Mouse (Mus musculus) left cerebral cortex, postnatal 36 days (tissue): ENCODE measurements around the gene Lrsam1. TPM values are rescaled to one million over a fixed set of nuclear protein-coding genes. Genes with fewer than 3 reads are reported as not detected.

Experiments used
- DNase-seq, 2 experiments: peaks; one replicate each; pipeline ENCODE4 v3.0.0; 2021 to 2022; ENCODE audit warnings: low spot score in 2 of 2, mixed read lengths in 1 of 2
- intact Hi-C: fragments of 180-260 bp; cut with DNase I; formaldehyde crosslinking; loops from one replicate; pipeline ENCODE4 v1.15.1; 2025
- total RNA-seq, 2 experiments: library from RNA; stranded (reverse); gene quantifications; 2 replicates each; pipeline ENCODE4 v1.2.3; 2021

The Lrsam1 gene
- total RNA-seq, 2 experiments from 2014 or later = 34.7 to 36.2 TPM

DNA sequence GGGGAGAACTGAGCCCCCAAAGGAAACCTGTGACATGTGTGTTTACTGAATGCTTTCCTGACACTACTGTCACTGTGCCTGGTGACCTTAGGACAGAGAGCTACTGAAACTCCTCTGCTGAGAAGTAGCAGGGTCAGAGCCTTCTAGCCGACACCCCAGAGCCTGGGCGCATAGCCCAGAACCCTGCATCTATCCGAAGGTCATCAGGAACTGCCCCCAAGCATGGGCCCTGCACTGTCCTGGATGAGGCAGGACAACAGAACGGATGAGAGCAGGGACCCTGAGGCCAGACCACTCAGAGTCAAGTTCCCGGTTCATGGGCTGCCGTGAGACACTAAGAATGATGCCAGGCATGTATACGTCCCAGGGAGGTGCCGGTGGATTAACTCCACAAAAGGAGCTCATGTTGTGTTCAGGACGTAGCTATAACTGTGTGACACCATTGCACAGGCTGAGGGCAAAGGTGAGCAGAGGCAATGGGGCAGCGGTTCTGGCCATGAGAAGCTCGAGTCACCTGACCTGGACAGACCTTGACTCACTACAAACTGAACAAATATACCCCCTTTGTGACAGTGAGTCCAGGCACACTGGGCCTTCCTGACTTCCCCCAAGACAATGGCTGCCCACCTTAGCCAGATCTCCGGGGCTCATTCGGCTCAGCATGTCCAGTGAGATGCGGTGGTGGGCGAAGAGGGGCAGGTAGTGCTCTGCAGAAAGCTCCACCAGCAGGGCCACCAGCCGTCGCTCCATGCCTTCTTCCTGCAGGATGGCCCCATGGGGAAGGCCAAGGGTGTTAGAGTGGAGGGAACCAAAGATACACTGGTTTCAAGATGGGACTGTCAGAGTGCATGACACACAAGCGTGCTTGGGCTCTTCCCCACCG, 32.2 kb downstream of the Lrsam1 start:
- no peak for DNase-seq
- intact Hi-C loops = loop anchor here (2.0 to 10.0 kb wide), 2 partner anchors 64 to 144 kb away; partner anchors contain the start of gene Cfap157

DNA sequence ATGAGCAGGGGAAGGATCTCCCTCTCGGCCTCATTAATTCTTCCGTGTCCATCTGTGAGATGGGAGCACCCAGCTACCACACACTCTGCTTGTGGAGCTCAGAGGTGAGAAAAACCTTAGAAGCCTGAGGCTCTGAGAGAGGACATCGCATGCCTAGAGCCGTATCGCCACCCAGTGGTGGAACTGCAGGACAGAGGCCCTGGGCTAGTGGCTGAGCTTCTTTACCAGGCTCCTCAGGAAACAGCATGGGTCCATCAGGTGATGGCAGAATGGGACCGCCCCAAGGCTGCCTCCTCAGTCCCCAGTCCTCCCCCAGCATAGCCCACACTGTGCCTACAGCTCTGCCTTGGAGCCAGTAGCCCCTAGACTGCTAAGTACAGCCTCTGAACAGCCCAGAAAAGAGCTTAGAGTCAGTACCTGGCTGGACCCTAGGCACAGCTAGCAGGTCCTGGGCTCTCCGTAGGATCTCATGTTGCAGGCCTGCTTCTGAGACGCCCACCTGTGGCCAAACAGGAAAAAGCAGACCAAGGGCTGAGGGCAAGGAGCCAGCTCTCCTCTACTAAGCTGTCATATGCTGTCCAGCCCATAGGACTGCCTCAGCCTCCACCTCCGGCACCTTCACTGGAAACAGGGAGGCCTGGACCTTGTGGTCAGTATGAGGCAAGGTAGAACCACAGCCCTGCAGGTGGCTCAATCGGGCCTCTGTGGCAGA, 33.0 kb downstream of the Lrsam1 start:
- peak; percentile 74 to 76 for DNase-seq
- intact Hi-C loops = loop anchor here (2.0 to 10.0 kb wide), 2 partner anchors 64 to 144 kb away; partner anchors contain the start of gene Cfap157

DNA sequence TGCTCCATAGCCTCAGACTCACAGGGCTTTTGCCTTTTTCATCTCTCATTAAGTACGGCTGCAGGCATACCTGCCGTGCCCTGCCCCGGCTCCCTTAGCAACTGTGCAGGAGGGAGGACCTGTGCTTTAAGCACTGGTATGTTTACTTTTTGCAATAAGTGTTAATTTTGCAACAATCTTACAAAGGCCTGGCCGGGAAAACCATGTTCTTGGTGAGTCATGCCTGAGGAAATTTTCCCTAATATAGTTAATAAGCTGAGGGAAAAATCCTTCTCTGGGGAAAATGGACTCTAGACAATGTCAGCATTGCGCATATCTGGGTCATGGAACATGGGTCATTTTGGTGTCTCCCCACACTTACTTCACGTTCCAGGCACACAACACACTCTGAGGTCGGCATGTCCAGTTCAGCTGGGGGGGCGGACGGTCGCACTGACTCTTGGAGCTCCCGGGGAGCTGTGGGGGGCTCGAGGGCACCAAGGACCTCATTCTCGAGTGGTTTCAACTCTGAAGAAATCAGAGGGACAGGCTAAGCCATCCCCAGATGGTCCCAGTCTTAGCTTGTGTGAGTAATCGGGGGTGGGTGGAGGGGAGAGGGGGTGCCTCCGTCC, 33.7 kb downstream of the Lrsam1 start:
- intact Hi-C loops = loop anchor here (2.0 to 10.0 kb wide), 2 partner anchors 63 to 143 kb away; partner anchors contain the start of gene Cfap157

DNA sequence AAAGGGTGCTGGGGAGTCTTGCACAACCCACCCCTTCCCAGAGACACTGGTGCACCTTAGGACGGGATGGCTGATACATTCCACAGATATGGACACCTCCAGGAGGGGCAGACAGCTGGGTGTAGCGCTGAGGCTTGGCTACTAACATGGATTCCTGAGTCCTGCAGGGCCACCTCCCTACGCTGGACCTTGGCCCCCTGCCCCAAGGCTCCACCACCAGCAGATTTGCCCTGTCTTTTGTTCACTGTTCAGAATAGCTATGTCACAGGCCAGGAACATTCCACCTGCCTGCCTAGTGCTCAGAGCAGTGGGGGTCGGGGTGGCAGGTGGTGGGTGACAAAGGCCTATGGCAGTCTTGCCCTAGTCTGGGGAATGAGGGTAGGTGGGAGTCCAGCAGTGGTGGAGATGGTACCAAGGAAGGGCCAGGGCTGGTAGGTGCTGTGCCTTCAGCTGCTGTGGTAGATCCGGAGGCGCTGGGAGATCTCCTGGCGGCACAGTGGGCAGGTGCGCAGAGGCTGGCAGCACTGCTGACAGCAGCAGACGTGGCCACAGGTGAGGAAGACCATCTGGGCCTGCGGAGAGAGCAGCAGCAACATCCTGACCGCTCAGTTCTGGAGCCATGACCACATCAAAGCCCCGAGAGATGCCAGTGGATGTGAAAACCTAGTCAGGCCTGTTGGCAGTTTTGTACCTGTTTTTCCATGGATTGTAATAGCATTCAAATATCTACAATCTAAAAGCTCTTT, 34.9 kb downstream of the Lrsam1 start:
- intact Hi-C loops = loop anchor here (10.0 kb wide), 1 partner anchor 142 kb away; the partner anchor contains the start of gene Cfap157
- no peak for DNase-seq

More for the DNA sequence above, 33.7 kb downstream of the Lrsam1 start:
- DNase-seq = no peak

- intact Hi-C loops = loop anchor here (10.0 kb wide), 1 partner anchor 140 kb away; the partner anchor contains the start of gene Cfap157
- DNase-seq = no peak
Measured at GRCm38 (mm10) chr2:32924306-32924844, 37.0 kb downstream of the Lrsam1 start.

GRCm38 (mm10) chr2:32923551-32924250, 37.7 kb downstream of the Lrsam1 start:
- DNase-seq = no peak
- intact Hi-C loops = loop anchor here (10.0 kb wide), 1 partner anchor 139 kb away; the partner anchor contains the start of gene Cfap157

DNA sequence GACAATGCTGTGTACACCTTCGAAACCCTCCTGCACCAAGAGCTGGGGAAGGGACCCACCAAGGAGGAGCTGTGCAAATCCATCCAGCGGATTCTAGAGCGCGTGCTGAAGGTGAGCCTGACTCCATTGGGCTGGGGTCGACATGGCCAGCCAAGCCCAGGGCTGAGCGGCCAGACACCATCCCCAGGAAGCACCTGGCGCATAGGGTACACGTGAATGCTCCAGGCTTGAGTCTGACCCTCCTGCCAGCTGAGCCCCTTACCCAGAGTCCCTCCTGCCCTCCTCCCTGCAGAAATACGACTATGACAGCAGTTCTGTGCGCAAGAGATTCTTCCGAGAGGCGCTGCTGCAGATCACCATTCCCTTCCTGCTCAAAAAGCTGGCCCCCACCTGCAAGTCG, 38.9 kb downstream of the Lrsam1 start:
- intact Hi-C loops = loop anchor here (10.0 kb wide), 1 partner anchor 138 kb away; the partner anchor contains the start of gene Cfap157
- DNase-seq = no peak

- intact Hi-C loops = loop anchor here (10.0 kb wide), 1 partner anchor 137 kb away; the partner anchor contains the start of gene Cfap157
- no peak for DNase-seq
Measured at GRCm38 (mm10) chr2:32921801-32922380, 39.5 kb downstream of the Lrsam1 start.

DNA sequence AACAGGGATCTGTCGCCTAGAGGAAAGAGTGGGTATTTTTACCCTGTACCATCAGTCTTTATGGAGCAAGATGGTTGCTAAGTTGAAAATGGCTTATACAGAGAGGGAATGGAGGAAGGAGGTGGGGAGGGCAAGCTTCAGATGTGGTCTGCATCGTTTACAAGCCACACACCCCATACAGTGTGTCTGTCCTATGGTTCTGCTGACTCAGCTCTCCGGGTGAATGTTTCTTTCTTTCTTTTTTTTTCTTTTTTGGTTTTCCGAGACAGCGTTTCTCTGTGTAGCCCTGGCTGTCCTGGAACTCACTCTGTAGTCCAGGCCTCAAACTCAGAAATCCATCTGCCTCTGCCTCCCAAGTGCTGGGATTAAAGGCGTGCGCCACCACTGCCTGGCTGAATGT, 40.2 kb downstream of the Lrsam1 start:
- intact Hi-C loops = loop anchor here (10.0 kb wide), 1 partner anchor 136 kb away; the partner anchor contains the start of gene Cfap157
- no peak for DNase-seq

GRCm38 (mm10) chr2:32918391-32918790, 43.0 kb downstream of the Lrsam1 start:
- DNase-seq = no peak
- intact Hi-C loops = no loop called here

DNA sequence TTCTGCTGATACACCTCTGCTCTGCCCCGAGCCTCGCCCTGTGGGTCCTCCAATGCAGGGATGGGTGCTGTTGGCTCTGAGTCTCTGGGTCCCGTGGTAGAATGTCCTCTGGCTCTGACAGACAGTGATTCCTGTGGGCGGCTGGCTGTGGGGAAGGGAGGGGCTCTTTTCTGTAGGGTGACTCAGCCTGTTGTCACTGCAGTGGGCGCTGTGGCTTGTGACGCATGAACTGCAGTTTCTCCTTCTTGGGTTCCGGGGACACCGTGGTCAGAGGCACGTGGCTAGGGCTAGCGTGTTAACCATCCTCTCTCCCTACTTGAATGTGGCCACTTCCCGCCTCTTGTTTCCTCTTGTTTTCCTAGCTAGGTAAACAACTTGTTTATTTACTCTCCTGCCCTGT, 43.9 kb downstream of the Lrsam1 start:
- intact Hi-C loops = no loop called here
- DNase-seq = peak; percentile 78 to 82

GRCm38 (mm10) chr2:32914896-32915295, 46.5 kb downstream of the Lrsam1 start:
- DNase-seq = no peak

DNA sequence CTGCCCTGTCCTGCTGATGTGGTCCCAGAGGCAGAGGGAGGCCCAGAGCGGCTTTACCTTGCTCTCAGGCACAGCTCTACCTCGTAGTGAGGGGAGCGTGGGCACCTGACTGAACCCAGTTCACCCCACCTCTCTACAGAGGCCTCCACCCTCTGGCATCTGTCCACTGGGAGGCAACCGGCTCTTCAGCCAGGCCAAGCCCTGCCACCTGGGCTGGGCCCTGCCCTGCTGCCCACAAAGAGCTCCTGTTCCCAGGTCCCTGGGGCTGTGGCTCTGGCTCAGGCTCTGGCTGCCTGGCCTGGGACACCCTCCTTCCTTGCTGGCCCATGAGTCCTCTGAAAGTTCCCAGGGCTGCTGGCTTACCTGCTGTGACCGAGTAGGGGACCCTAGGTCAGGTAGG, 47.1 kb downstream of the Lrsam1 start:
- intact Hi-C loops = no loop called here
- DNase-seq = no peak

More at GRCm38 (mm10) chr2:32914896-32915295, 46.5 kb downstream of the Lrsam1 start:
- intact Hi-C loops = no loop called here

GRCm38 (mm10) chr2:32912210-32912804, 49.1 kb downstream of the Lrsam1 start:
- intact Hi-C loops = loop anchor here (2.0 kb wide), 1 partner anchor 48 kb away; no protein-coding TSS in a partner anchor

DNA sequence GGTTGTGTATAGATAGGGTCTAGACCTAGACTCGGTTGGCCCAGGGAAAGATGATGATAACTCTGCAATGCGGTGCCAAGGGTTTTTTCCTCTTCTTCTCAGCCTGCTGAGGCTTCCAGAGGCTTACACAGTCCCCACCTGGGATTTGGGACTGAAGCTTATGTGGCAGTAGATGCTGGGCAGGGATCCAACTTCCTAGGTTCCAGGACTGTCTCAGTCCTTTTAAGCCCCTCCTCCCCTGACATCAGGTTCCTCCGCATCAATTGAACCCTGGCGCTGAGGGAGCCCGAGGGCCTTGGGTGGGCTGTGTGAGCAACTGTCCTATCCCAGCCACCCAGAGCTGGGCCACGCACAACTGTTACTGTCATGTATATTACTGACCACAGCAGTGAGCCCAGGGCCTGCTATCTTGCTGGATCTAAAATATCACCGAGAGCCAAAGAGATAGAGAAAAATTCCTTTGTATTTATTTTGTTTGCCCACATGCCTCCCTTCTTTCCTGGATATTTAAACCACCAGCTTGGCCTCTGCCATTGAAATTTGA, 49.7 kb downstream of the Lrsam1 start:
- intact Hi-C loops = loop anchor here (2.0 kb wide), 1 partner anchor 47 kb away; no protein-coding TSS in a partner anchor
- DNase-seq = no peak

More at GRCm38 (mm10) chr2:32912210-32912804, 49.1 kb downstream of the Lrsam1 start:
- DNase-seq = peak; percentile 80 to 84

DNA sequence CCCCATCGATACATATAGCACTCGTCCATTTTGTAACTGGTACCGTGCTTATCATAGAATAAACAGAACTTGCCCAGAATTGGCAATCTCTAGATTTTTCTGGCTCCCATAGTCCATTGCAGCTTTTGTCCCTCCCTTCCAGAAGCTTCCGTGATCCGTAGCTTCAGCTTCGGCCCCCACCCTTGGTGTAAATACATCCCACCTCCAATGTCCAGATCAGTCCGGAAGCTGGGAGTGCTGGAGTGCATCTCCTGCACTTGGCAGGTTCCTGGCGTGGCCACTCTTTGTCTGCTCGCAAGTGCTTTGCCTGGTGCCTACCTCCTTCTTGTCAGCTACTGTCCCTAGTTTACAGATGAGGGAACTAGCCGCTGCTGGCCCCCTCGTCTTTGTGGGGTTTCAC, 52.6 kb downstream of the Lrsam1 start:
- intact Hi-C loops = loop anchor here (2.0 kb wide), 1 partner anchor 32 kb away; the partner anchor contains the start of gene Fam129b

DNA sequence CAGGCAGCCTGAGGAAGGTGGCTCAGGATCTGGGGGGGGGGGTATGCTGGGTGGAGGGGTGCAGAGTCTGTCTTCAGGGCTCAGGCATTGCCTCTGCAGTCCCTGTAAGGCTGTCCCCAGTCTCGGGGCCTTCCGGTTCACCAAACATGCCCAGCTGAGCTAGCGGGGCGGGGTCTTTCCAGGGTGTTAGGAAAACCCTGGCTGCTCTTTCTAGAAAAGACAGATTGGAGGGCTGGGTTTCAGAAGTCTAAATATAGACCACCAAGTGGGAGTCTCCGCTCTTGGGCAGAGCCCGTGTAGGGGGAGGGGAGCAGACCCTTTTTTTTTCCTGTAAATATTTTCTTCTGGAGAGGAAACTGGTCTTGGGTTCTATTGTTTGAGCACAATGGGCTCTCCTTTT, 53.1 kb downstream of the Lrsam1 start:
- intact Hi-C loops = loop anchor here (2.0 kb wide), 1 partner anchor 31 kb away; the partner anchor contains the start of gene Fam129b
- DNase-seq = no peak

More for the DNA sequence above, 52.6 kb downstream of the Lrsam1 start:
- no peak for DNase-seq
